Mouse (Mus musculus) limb, embryonic 13.5 days (tissue): Measurements from ENCODE around the gene H2-Q10. TPM values are rescaled to one million over a fixed set of nuclear protein-coding genes. Genes with fewer than 3 reads are reported as not detected.
"Not testable (repeated sequence)": the region's sequence is repeated elsewhere in the genome, so short reads cannot be mapped to it uniquely, and the experiment has no call there.

Source experiments
- ATAC-seq: fragments of 200-750 bp; cut with Nextera tagmentation; 2 replicates; pipeline ENCODE4 v1.8.0; 2017; ENCODE audit warnings: low read depth, moderate number of reproducible peaks, moderate TSS enrichment; ENCODE audit not compliant: low FRiP score
- H3K27ac ChIP-seq: fragments of 300-500 bp; sonication (generic); 2 replicates; pipeline ENCODE4 v1.5.1; 2015; ENCODE audit warnings: inconsistent platforms, mild to moderate bottlenecking, moderate library complexity
- H3K27me3 ChIP-seq: fragments of 300-500 bp; sonication (generic); 2 replicates; pipeline ENCODE4 v1.6.1; 2015; ENCODE audit warnings: mild to moderate bottlenecking, inconsistent platforms
- H3K36me3 ChIP-seq: fragments of 300-500 bp; sonication (generic); 2 replicates; pipeline ENCODE4 v1.6.1; 2015; ENCODE audit warnings: inconsistent platforms, mild to moderate bottlenecking, moderate library complexity
- H3K4me1 ChIP-seq: fragments of 300-500 bp; sonication (generic); 2 replicates; pipeline ENCODE4 v1.6.1; 2015; ENCODE audit warnings: inconsistent platforms
- H3K4me2 ChIP-seq: fragments of 300-500 bp; sonication (generic); replicated peaks from 2 replicates; pipeline ENCODE4 v1.6.1; 2015; ENCODE audit warnings: inconsistent platforms, mild to moderate bottlenecking, moderate library complexity
- H3K4me3 ChIP-seq: fragments of 300-500 bp; sonication (generic); 2 replicates; pipeline ENCODE4 v1.5.1; 2015; ENCODE audit warnings: moderate library complexity, mild to moderate bottlenecking, inconsistent platforms
- H3K9ac ChIP-seq: fragments of 300-500 bp; sonication (generic); 2 replicates; pipeline ENCODE4 v1.6.1; 2015; ENCODE audit warnings: mild to moderate bottlenecking, inconsistent platforms
- H3K9me3 ChIP-seq: fragments of 300-500 bp; sonication (generic); 2 replicates; pipeline ENCODE4 v1.6.1; 2016; ENCODE audit warnings: inconsistent platforms
- WGBS: fragments of 180-500 bp; shearing (Covaris S2); methylation state at CpG from one replicate; pipeline ENCODE4 v1.1.7; 2015; 5-methylcytosine and 5-hydroxymethylcytosine counted together
- polyA plus RNA-seq: library from polyadenylated mRNA; unstranded; fragments of >200 nt; fragmentation: Nextera tagmentation; extraction: Ambion mirVana; gene quantifications from 2 replicates; pipeline ENCODE4 v1.2.1, GENCODE M21; 2015

H2-Q10 gene
- 0.32 and 1.1 TPM in 2 replicates for polyA plus RNA-seq

GRCm38 (mm10) chr17:35469842-35470751, at the start of gene H2-Q10:
Gene H2-Q10 (plus strand): TSS chr17:35470089.
- no peaks in the 10 kb centered on the region for H3K36me3 ChIP-seq
- H3K4me1 ChIP-seq = peaks cover 14% of the 10 kb centered on the region
- H3K9ac ChIP-seq = peak within 1 kb of the TSS; percentile 57
- peaks cover 44% of the 10 kb centered on the region for H3K27me3 ChIP-seq
- H3K4me2 ChIP-seq = peak within 1 kb of the TSS; percentile 88
- 1% methylated on average over 64 of the region's 80 CpGs for WGBS
- peak within 1 kb of the TSS; percentile 50 for H3K4me3 ChIP-seq
- no peaks in the 10 kb centered on the region for H3K9me3 ChIP-seq
- no peak for ATAC-seq
- no peak within 1 kb of the TSS for H3K27ac ChIP-seq

DNA sequence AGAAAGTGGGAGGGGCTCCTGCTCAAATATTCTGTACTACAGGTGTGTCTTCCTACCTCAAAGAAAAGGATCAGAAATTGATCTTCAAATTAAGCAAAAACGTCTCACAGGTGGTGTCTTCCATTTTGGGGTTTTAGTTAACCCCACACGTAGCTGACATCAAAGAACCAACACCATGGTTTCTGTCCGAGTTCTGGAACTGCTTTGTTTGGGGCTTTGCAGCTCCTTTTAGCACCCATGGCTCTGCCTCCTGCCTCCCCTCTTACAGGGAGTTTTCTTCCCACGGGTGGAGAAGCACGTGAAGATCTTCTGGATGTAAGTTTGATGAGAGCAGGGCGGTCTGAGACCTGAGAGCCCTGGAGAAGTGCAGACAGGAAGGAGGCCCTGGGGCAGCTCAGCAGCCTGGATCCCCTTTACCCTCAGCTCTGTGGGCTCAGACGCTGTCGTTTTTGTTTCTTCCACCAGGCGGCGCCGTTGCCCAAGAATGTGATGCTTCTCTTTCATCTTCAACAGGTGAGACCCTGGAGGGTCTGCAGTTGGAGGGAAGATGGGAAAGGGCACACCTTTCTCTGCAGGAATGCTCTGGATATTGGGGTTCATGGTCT, 49.6 kb upstream of the H2-Q10 start:
- H3K4me1 ChIP-seq, H3K9ac ChIP-seq, H3K4me2 ChIP-seq, H3K4me3 ChIP-seq, ATAC-seq, H3K27ac ChIP-seq, H3K9me3 ChIP-seq, H3K36me3 ChIP-seq: not testable (repeated sequence)
- WGBS = 15% methylated on average over 11 of the region's 11 CpGs
- peaks cover 22% of the 10 kb centered on the region for H3K27me3 ChIP-seq

- not testable (repeated sequence) for H3K4me2 ChIP-seq, H3K36me3 ChIP-seq, H3K9ac ChIP-seq, H3K4me1 ChIP-seq, ATAC-seq, H3K9me3 ChIP-seq, H3K4me3 ChIP-seq, H3K27ac ChIP-seq
- 84% methylated on average over 4 of the region's 4 CpGs for WGBS
- peaks cover 32% of the 10 kb centered on the region for H3K27me3 ChIP-seq
These were observed 48.6 kb upstream of the H2-Q10 start for GRCm38 (mm10) chr17:35421331-35421730.

GRCm38 (mm10) chr17:35422360-35422759, 47.5 kb upstream of the H2-Q10 start:
- not testable (repeated sequence) for H3K9ac ChIP-seq, H3K4me2 ChIP-seq, H3K4me1 ChIP-seq, H3K4me3 ChIP-seq, H3K36me3 ChIP-seq, H3K9me3 ChIP-seq, ATAC-seq, H3K27ac ChIP-seq
- peaks cover 34% of the 10 kb centered on the region for H3K27me3 ChIP-seq
- WGBS = 90% methylated on average over 5 of the region's 5 CpGs

DNA sequence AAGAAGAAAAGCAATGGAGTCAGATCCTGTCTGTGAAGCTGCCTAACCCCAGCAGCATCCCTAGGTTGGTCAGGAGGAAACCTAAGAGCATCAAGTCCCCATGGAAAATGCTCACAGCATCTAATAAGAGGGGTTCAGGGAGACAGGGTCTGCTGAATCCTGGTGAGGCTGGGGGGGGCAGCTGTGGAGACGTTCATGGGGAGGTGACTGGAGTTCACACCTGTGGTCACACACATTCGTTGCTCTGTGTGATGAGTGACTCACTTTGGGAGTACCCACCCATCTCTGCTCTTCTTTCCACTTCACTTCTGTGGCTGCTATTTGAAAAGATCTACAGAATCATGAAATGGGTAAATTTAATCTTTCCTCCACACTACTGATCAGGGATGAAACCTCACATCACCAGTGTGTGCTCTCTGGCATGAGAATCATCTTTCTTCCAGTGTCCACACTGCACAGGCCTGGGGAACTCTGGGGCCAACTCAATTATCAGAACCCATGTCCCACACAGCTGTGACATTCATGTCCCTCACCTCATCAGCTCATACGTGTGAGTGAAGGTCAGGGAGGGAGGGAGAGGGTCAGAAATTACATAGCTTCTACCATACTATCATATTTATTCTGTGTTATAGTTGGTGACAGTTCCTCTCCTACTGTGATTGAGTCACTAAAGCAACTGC, 46.6 kb upstream of the H2-Q10 start:
- not testable (repeated sequence) for ATAC-seq, H3K36me3 ChIP-seq
- WGBS = 64% methylated on average over 3 of the region's 3 CpGs

GRCm38 (mm10) chr17:35424106-35424505, 45.8 kb upstream of the H2-Q10 start:
- WGBS = 83% methylated on average over 3 of the region's 3 CpGs
- not testable (repeated sequence) for H3K4me3 ChIP-seq, H3K9ac ChIP-seq, H3K36me3 ChIP-seq, H3K4me2 ChIP-seq, H3K9me3 ChIP-seq, H3K27ac ChIP-seq, ATAC-seq, H3K4me1 ChIP-seq
- H3K27me3 ChIP-seq = peaks cover 34% of the 10 kb centered on the region

More for the DNA sequence above, 46.6 kb upstream of the H2-Q10 start:
- not testable (repeated sequence) for H3K4me1 ChIP-seq, H3K9me3 ChIP-seq, H3K27ac ChIP-seq, H3K4me2 ChIP-seq, H3K4me3 ChIP-seq, H3K9ac ChIP-seq
- peaks cover 34% of the 10 kb centered on the region for H3K27me3 ChIP-seq

DNA sequence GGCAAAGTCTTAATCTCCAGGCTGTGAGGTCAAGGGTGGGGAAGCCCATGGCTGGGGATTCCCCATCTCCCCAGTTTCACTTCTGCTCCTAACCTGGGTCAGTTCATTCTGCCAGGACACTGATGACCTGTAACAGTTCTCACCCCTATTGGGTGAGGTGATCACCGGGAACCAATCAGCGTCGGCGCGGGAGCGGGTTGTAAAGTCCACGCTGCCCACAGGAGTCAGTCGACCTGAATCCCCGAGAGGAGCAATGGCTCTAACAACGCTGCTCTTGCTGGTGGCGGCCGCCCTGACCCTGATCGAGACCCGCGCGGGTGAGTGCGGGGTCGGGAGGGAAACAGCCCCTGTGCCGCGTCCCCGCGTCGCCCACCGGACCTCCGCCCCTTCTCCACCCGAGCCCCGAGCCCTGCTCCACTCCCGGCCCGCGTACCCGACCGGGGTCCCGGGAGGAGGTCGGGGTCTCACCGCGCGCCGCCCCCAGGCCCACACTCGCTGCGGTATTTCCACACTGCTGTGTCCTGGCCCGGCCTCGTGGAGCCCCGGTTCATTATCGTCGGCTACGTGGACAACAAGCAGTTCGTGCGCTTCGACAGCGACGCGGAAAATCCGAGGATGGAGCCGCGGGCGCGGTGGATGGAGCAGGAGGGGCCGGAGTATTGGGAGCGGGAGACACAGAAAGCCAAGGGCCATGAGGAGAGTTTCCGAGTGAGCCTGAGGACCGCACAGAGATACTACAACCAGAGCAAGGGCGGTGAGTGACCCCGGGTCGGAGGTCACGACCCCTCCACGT, 45.1 kb upstream of the H2-Q10 start, which contains the start of gene H2-Q6:
TSS of gene H2-Q6 (plus strand) at position 227 of the 793 bp plus-strand sequence.
- under 1% methylated on average over 56 of the region's 66 CpGs for WGBS
- H3K9ac ChIP-seq = peak within 1 kb of the TSS; percentile 58
- peaks cover 34% of the 10 kb centered on the region for H3K27me3 ChIP-seq
- not testable (repeated sequence) for H3K9me3 ChIP-seq, H3K27ac ChIP-seq, H3K4me1 ChIP-seq, H3K36me3 ChIP-seq
- H3K4me3 ChIP-seq = peak within 1 kb of the TSS; percentile 43
- peak; percentile 75; the same call in 1 of the 2 replicates for ATAC-seq
- H3K4me2 ChIP-seq = peak within 1 kb of the TSS; percentile 70

GRCm38 (mm10) chr17:35425474-35425873, 44.4 kb upstream of the H2-Q10 start:
- Histone ChIP-seq H3K4me2 (peak overlapping the region; percentile 70), H3K27me3 (peaks cover 34% of the 10 kb centered on the region), H3K4me3 (peak overlapping the region; percentile 43)
- WGBS = 14% methylated on average over 28 of the region's 28 CpGs
- H3K9me3 ChIP-seq, H3K4me1 ChIP-seq, H3K27ac ChIP-seq, H3K36me3 ChIP-seq, H3K9ac ChIP-seq: not testable (repeated sequence)
- peak; percentile 38 for ATAC-seq

GRCm38 (mm10) chr17:35428883-35429282, 41.0 kb upstream of the H2-Q10 start:
- not testable (repeated sequence) for H3K9me3 ChIP-seq, H3K4me1 ChIP-seq, H3K36me3 ChIP-seq, H3K9ac ChIP-seq, ATAC-seq, H3K4me3 ChIP-seq, H3K4me2 ChIP-seq, H3K27ac ChIP-seq
- 84% methylated on average over 6 of the region's 6 CpGs for WGBS
- H3K27me3 ChIP-seq = peaks cover 26% of the 10 kb centered on the region

DNA sequence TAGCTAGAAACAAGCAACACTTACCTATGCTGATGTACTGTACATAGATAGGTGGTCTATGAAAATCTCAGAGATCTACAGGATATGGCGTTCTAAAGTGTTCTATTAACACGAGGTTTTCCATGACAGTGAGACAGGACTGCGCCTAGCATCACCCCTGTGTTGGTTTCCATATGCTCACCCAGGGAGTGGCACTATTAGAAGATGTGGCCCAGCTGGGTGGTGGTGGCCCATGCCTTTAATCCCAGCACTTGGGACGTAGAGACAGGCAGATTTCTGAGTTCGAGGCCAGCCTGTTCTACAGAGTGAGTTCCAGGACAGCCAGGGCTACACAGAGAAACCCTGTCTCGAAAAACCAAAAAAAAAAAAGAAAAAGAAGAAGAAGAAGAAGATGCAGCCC, 39.2 kb upstream of the H2-Q10 start:
- not testable (repeated sequence) for ATAC-seq, H3K4me3 ChIP-seq
- WGBS = 88% methylated on average over 6 of the region's 6 CpGs

GRCm38 (mm10) chr17:35432167-35432566, 37.7 kb upstream of the H2-Q10 start:
- not testable (repeated sequence) for H3K9me3 ChIP-seq, ATAC-seq, H3K4me1 ChIP-seq, H3K36me3 ChIP-seq, H3K4me2 ChIP-seq, H3K27ac ChIP-seq, H3K9ac ChIP-seq, H3K4me3 ChIP-seq, H3K27me3 ChIP-seq
- 85% methylated on average over 3 of the region's 3 CpGs for WGBS

More for the DNA sequence above, 39.2 kb upstream of the H2-Q10 start:
- peaks cover 12% of the 10 kb centered on the region for H3K27me3 ChIP-seq
- H3K9me3 ChIP-seq, H3K4me2 ChIP-seq, H3K4me1 ChIP-seq, H3K9ac ChIP-seq, H3K36me3 ChIP-seq, H3K27ac ChIP-seq: not testable (repeated sequence)
